Comparison of ENCODE assay signal across 11 mouse cellular contexts in the genomic region with DNA sequence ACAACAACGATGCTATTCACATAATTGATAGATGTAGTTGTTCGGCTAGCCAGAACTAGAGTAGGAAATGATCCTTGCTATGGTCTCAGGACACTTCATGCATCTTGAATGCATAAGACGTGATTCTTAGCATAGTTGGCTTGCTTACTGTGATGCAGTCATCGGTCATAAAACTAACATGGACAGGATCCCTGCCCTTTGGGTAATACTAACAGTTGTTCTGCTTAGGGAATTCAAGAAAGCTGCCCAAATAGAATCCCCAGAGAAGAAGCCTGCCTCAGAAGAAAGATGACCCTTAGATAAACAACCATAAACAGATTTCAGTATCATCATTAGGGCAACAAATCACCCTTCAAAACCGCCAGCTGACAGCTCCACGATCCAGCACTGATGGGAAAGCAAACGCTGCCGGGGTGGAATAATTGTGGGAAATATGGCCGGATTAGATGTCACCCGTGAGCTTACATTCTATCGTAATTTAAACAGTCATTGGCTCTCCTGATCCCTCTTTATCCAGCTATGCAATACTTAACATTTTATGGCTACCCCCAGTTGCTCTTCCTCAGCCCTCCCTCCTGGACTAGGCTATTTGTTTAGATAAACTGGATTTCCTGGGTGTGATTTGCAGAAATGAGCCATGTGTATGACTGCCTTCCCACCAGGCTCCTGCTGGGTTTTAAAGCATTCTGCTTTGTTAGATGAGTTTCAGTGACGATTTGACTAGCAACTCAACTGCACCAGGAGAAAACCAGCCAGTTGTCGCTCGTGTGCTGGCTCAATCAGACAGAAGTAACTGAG.
DNase-seq lines count a peak whose midpoint lies in the region; ATAC-seq and TF ChIP-seq lines count a peak whose summit lies in the region.
"Had no signal": no experiment of that assay in that cellular context is flagged by ENCODE, and none has a peak within 500 bp of the region (broad histone marks: within the 10 kb centered on the region; RNA-seq: fewer than 3 reads in every experiment).

No protein-coding gene starts in this region.

- TF ChIP-seq CTCF in C2C12 (IDR thresholded peaks at IDR 0.05; ENCODE audit: control insufficient read depth, insufficient read depth, insufficient read length): no peak
- TF ChIP-seq CTCF in liver, embryonic 14.5 days (IDR thresholded peaks at IDR 0.05; ENCODE audit: low read depth): no peak

- no peak for ATAC-seq in liver, embryonic 14.5 days (ENCODE audit: insufficient read depth)
- ATAC-seq in cerebellum, adult (ENCODE audit: insufficient number of reproducible peaks, low FRiP score, low TSS enrichment): no peak
- ATAC-seq: forebrain, embryonic 16.5 days had no signal

- peak overlapping the region; percentile 8 for H3ac ChIP-seq in C2C12 (ENCODE audit: control insufficient read depth, insufficient read length, low read depth)

- TF ChIP-seq EP300 in liver, embryonic 14.5 days (IDR thresholded peaks at IDR 0.05; ENCODE audit: low read depth): no peak

- H3K27ac ChIP-seq in liver, embryonic 14.5 days: no peak overlapping the region

- no peaks in the 10 kb centered on the region for H3K79me3 ChIP-seq in C2C12 (ENCODE audit: low read depth)

- H3K36me3 ChIP-seq in C2C12 (ENCODE audit: control insufficient read depth, insufficient read depth): no peaks in the 10 kb centered on the region
- no peaks in the 10 kb centered on the region for H3K36me3 ChIP-seq in liver, embryonic 14.5 days (replicated peaks; ENCODE audit: control insufficient read depth, insufficient read depth, low read depth)

- no peaks in the 10 kb centered on the region for H3K79me2 ChIP-seq in C2C12 (ENCODE audit: control insufficient read depth, insufficient read depth)

- H3K4me3 ChIP-seq in C2C12 (ENCODE audit: insufficient read depth, poor library complexity, severe bottlenecking): no peak overlapping the region
- H3K4me3 ChIP-seq in liver, embryonic 14.5 days (ENCODE audit: insufficient read depth in 1 of 2, low read depth in 2 of 2, low read length in 2 of 2): no peak overlapping the region

- no peak overlapping the region for H3K9ac ChIP-seq in liver, embryonic 14.5 days (replicated peaks)

- no peaks in the 10 kb centered on the region for H3K27me3 ChIP-seq in C2C12 (ENCODE audit: control insufficient read depth, insufficient read depth, insufficient read length)
- no peaks in the 10 kb centered on the region for H3K27me3 ChIP-seq in liver, embryonic 14.5 days (ENCODE audit: control insufficient read depth, insufficient read depth, low read length)

- H3K9me3 ChIP-seq in liver, embryonic 14.5 days (ENCODE audit: control insufficient read depth, low read length): no peaks in the 10 kb centered on the region

- H3K4me2 ChIP-seq in liver, embryonic 14.5 days (ENCODE audit: low read depth): peak overlapping the region; percentile 34; the same call in 1 of the 2 replicates

- H3K4me1 ChIP-seq in liver, embryonic 14.5 days (replicated peaks; ENCODE audit: control insufficient read depth in 2 of 2, insufficient read depth in 2 of 2, low read length in 1 of 2): peaks cover 23 to 25% of the 10 kb centered on the region in 2 experiments

- DNase-seq in kidney, postnatal 10 days: peak; percentile 15
- no peak for DNase-seq in kidney, postnatal 14 days
- DNase-seq in NIH3T3 (ENCODE audit: low read depth): peak; percentile 74
- no peak for DNase-seq in liver, embryonic 14.5 days (ENCODE audit: low read depth in 3 of 3, low spot score in 3 of 3)
- no peak for DNase-seq in testis, postnatal 10 days (ENCODE audit: low spot score)
- DNase-seq: adrenal gland, adult 2 months; layer of hippocampus, adult 9-11 months; thymus, adult 2 months had no signal

- 63% methylated on average over 14 of the region's 14 CpGs for WGBS in liver, embryonic 14.5 days (ENCODE audit: insufficient replicate concordance)

TF ChIP-seq in C2C12, 6 proteins besides CTCF, POLR2A, EP300 and RAD21:
- TF ChIP-seq USF1 (IDR thresholded peaks at IDR 0.05; ENCODE audit: low read depth) (no peak), MAX (IDR thresholded peaks at IDR 0.05) (peak; percentile 31), CEBPB (IDR thresholded peaks at IDR 0.05; ENCODE audit: low read depth) (peak; percentile 28), MYOG (IDR thresholded peaks at IDR 0.05; ENCODE audit: control insufficient read depth, extremely low read depth, insufficient read length) (no peak), FOSL1 (IDR thresholded peaks at IDR 0.05; ENCODE audit: insufficient read depth, low read length, poor library complexity, severe bottlenecking) (peak; percentile 70), MYOD1 (IDR thresholded peaks at IDR 0.05; ENCODE audit: control insufficient read depth, insufficient read length, low read depth) (peak; percentile 67)

Comparison
In these comparisons a context has a peak if more than half of its experiments do, and no peak if none do; other contexts are left out.
1. DNase-seq: peak in kidney, postnatal 10 days (single experiment) and NIH3T3 (single experiment); none in kidney, postnatal 14 days (single experiment), liver, embryonic 14.5 days (0 of 3) and testis, postnatal 10 days (single experiment).